Mouse (Mus musculus) kidney, adult 2 months (tissue): ENCODE measurements around the gene S100a11.
"Not testable (repeated sequence)": the region's sequence is repeated elsewhere in the genome, so short reads cannot be mapped to it uniquely, and the experiment has no call there.

Source experiments
- CTCF ChIP-seq: fragments of 200-500 bp; conservative IDR thresholded peaks from 2 replicates; pipeline ENCODE4 v1.5.1; 2011; ENCODE audit warnings: low read depth, mild to moderate bottlenecking, control low read depth, low read length, moderate library complexity, mixed read lengths; ENCODE audit not compliant: insufficient read depth, insufficient read length
- POLR2A ChIP-seq: fragments of 200-500 bp; IDR thresholded peaks from one replicate; pipeline ENCODE4 v1.6.1; 2011; ENCODE audit warnings: low read depth, low read length, control low read depth

DNA sequence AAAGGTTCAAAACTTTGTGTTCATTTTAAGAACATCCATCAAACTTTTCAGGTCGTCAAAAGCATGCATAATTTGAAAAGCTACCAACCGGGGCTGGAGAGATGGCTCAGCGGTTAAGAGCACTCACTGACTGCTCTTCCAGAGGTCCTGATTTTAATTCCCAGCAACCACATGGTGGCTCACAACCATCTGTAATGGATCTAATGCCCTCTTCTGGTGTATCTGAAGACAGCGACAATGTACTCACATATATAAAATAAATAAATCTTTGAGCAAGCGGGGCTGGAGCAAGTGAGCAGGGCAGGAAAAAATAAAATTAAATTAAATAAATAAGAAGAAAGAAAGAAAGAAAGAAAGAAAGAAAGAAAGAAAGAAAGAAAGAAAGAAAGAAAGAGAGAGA, 25.5 kb upstream of the S100a11 start:
- not testable (repeated sequence) for TF ChIP-seq POLR2A, CTCF
